13 mouse cellular contexts compared by ENCODE assay signal in the genomic region with DNA sequence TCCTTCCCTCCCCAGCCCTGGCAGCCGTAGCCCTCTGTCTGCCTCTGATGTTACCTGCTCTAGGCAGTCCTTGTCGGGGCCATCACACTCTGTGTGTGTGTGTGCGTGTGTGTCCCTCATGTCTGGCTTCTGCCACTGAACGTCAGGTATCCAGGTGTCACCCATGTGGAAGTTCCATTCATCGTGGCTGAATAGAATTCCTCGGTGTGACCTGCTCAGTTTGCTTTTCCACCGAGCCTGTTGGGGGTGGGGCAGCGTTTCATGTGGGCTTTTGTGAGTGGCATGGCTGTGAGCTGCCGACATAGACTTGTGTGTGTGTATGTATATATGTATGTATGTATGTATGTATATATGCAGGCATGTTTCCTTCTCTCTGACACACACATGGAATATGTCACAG. TPM values are rescaled to one million over a fixed set of nuclear protein-coding genes. Genes with fewer than 3 reads are reported as not detected.
DNase-seq lines count a peak whose midpoint lies in the region; ATAC-seq and TF ChIP-seq lines count a peak whose summit lies in the region.
"Had no signal": no experiment of that assay in that cellular context is flagged by ENCODE, and none has a peak within 500 bp of the region (broad histone marks: within the 10 kb centered on the region; RNA-seq: fewer than 3 reads in every experiment).

No protein-coding gene starts in this region.

- DNase-seq in forebrain, embryonic 10.5 days (ENCODE audit: extremely low spot score, low spot score) = no peak
- DNase-seq in forebrain, postnatal 0 days = no peak
- DNase-seq in layer of hippocampus, adult 2 months (ENCODE audit: low spot score in 2 of 2) = peak in 1 of 2 experiments; percentile 9
- no peak for DNase-seq in layer of hippocampus, adult 9-11 months
- no peak for DNase-seq in embryonic facial prominence, embryonic 10.5 days (ENCODE audit: low spot score)
- DNase-seq in retina, embryonic 14.5 days (ENCODE audit: low spot score) = no peak
- DNase-seq: adrenal gland, adult 8-10 months; kidney, adult 18-20 months; right cerebral cortex, postnatal 14 days had no signal

- H3K27me3 ChIP-seq in forebrain, embryonic 10.5 days (ENCODE audit: poor library complexity, severe bottlenecking) = peaks cover 74% of the 10 kb centered on the region
- no peaks in the 10 kb centered on the region for H3K27me3 ChIP-seq in forebrain, postnatal 0 days (ENCODE audit: insufficient read depth, low read length)
- peaks cover 29% of the 10 kb centered on the region; the same call in 1 of the 2 replicates for H3K27me3 ChIP-seq in embryonic facial prominence, embryonic 10.5 days (replicated peaks; ENCODE audit: low read depth, poor library complexity, severe bottlenecking)
- H3K27me3 ChIP-seq in neural tube, embryonic 15.5 days (replicated peaks) = no peaks in the 10 kb centered on the region

- H3K9ac ChIP-seq in forebrain, postnatal 0 days = no peak overlapping the region; the same call in 1 of the 2 replicates
- H3K9ac ChIP-seq in neural tube, embryonic 15.5 days (replicated peaks) = 0 out of 2 replicates have a peak overlapping the region, but pooled peaks have one; percentile 5
- H3K9ac ChIP-seq: liver, postnatal 0 days had no signal

- TF ChIP-seq CTCF in forebrain, postnatal 0 days (IDR thresholded peaks at IDR 0.05; ENCODE audit: low read depth) = no peak
- TF ChIP-seq CTCF in layer of hippocampus, adult 2 months (conservative IDR thresholded peaks at IDR 0.05) = no peak

- 82% methylated on average over 9 of the region's 9 CpGs for WGBS in forebrain, embryonic 10.5 days
- 53% methylated on average over 9 of the region's 9 CpGs for WGBS in forebrain, postnatal 0 days
- WGBS in embryonic facial prominence, embryonic 10.5 days = 80% methylated on average over 9 of the region's 9 CpGs
- 68% methylated on average over 9 of the region's 9 CpGs for WGBS in neural tube, embryonic 15.5 days

- ATAC-seq in forebrain, postnatal 0 days = no peak
- no peak for ATAC-seq in neural tube, embryonic 15.5 days (ENCODE audit: low FRiP score)
- no peak for ATAC-seq in activated CD4-positive, CD25-positive, alpha-beta regulatory T cell, adult 4 months

- H3K36me3 ChIP-seq in forebrain, embryonic 10.5 days (replicated peaks) = no peaks in the 10 kb centered on the region
- H3K36me3 ChIP-seq in forebrain, postnatal 0 days (ENCODE audit: insufficient read depth) = no peaks in the 10 kb centered on the region
- no peaks in the 10 kb centered on the region for H3K36me3 ChIP-seq in embryonic facial prominence, embryonic 10.5 days (replicated peaks)
- H3K36me3 ChIP-seq in neural tube, embryonic 15.5 days = no peaks in the 10 kb centered on the region

- H3K9me3 ChIP-seq in forebrain, embryonic 10.5 days = no peaks in the 10 kb centered on the region
- H3K9me3 ChIP-seq in forebrain, postnatal 0 days (ENCODE audit: low read length) = no peaks in the 10 kb centered on the region
- H3K9me3 ChIP-seq in embryonic facial prominence, embryonic 10.5 days = no peaks in the 10 kb centered on the region
- H3K9me3 ChIP-seq in neural tube, embryonic 15.5 days (replicated peaks) = no peaks in the 10 kb centered on the region

- peaks cover 91% of the 10 kb centered on the region for H3K4me1 ChIP-seq in forebrain, embryonic 10.5 days
- peaks cover 34% of the 10 kb centered on the region for H3K4me1 ChIP-seq in forebrain, postnatal 0 days (ENCODE audit: insufficient read depth)
- peaks cover 89% of the 10 kb centered on the region for H3K4me1 ChIP-seq in embryonic facial prominence, embryonic 10.5 days
- H3K4me1 ChIP-seq in neural tube, embryonic 15.5 days = peaks cover 84% of the 10 kb centered on the region

- no peak overlapping the region for H3K4me2 ChIP-seq in forebrain, postnatal 0 days (ENCODE audit: low read depth)
- H3K4me2 ChIP-seq in neural tube, embryonic 15.5 days = no peak overlapping the region

- H3K27ac ChIP-seq in forebrain, embryonic 10.5 days = peak overlapping the region; percentile 80; the same call in 1 of the 2 replicates
- H3K27ac ChIP-seq in forebrain, postnatal 0 days (ENCODE audit: low read depth, low read length) = no peak overlapping the region
- H3K27ac ChIP-seq in layer of hippocampus, adult 2 months = peak overlapping the region; percentile 60; the same call in 1 of the 2 replicates
- H3K27ac ChIP-seq in embryonic facial prominence, embryonic 10.5 days (replicated peaks) = 0 out of 2 replicates have a peak overlapping the region, but pooled peaks have one; percentile 40
- peak overlapping the region; percentile 67; the same call in 1 of the 2 replicates for H3K27ac ChIP-seq in neural tube, embryonic 15.5 days (replicated peaks)

- no peak overlapping the region for H3K4me3 ChIP-seq in forebrain, embryonic 10.5 days
- no peak overlapping the region for H3K4me3 ChIP-seq in forebrain, postnatal 0 days (ENCODE audit: low read depth, low read length)
- H3K4me3 ChIP-seq in layer of hippocampus, adult 2 months = no peak overlapping the region
- no peak overlapping the region for H3K4me3 ChIP-seq in embryonic facial prominence, embryonic 10.5 days
- no peak overlapping the region for H3K4me3 ChIP-seq in neural tube, embryonic 15.5 days (replicated peaks)
- H3K4me3 ChIP-seq: erythroblast, embryonic 14.5 days had no signal

RNA-seq across cellular contexts. Expression of gene Gse1, which starts 57.6 kb away (rescaled TPM):
- polyA plus RNA-seq in forebrain, embryonic 10.5 days (2016; fragmentation: Nextera tagmentation; extraction: Ambion mirVana) = 11.1 and 12.0 TPM in 2 replicates
- total RNA-seq in forebrain, postnatal 0 days (2014; rRNA removed) = 24.2 and 48.2 TPM in 2 replicates
- 10.5 and 15.9 TPM in 2 replicates for polyA plus RNA-seq in forebrain, postnatal 0 days (2015; fragmentation: Nextera tagmentation; extraction: Ambion mirVana)
- total RNA-seq in layer of hippocampus, adult 2 months (2021) = 100 to 1,000 TPM; 146 to 158 TPM
- polyA plus RNA-seq in embryonic facial prominence, embryonic 10.5 days (2016; fragmentation: Nextera tagmentation; extraction: Ambion mirVana) = 9.9 and 10.2 TPM in 2 replicates
- 12.2 and 14.0 TPM in 2 replicates for polyA plus RNA-seq in neural tube, embryonic 15.5 days (2015; fragmentation: Nextera tagmentation; extraction: Ambion mirVana)
- polyA plus RNA-seq in activated CD4-positive, CD25-positive, alpha-beta regulatory T cell, adult 4 months (2017; shearing (Covaris generic)) = 1 to 10 TPM; 2.9 to 4.1 TPM
